Mouse (Mus musculus) hindbrain, embryonic 16.5 days (tissue): ENCODE data around the gene Gadd45a. TPM values are rescaled to one million over a fixed set of nuclear protein-coding genes. Genes with fewer than 3 reads are reported as not detected.
"Not testable (repeated sequence)": the region's sequence is repeated elsewhere in the genome, so short reads cannot be mapped to it uniquely, and the experiment has no call there.

Experiments used
- ATAC-seq: fragments of 200-750 bp; cut with Nextera tagmentation; 2 replicates; pipeline ENCODE4 v1.8.0; 2017; ENCODE audit warnings: moderate TSS enrichment, moderate library complexity
- H3K27ac ChIP-seq: fragments of 300-500 bp; sonication (generic); 2 replicates; pipeline ENCODE4 v1.5.1; 2014; ENCODE audit warnings: low read depth, mild to moderate bottlenecking, control low read depth, low read length, moderate library complexity
- H3K27me3 ChIP-seq: fragments of 300-500 bp; sonication (generic); replicated peaks from 2 replicates; pipeline ENCODE4 v1.6.1; 2014; ENCODE audit warnings: low read length; ENCODE audit not compliant: control insufficient read depth, insufficient read depth
- H3K36me3 ChIP-seq: fragments of 300-500 bp; sonication (generic); 2 replicates; pipeline ENCODE4 v1.6.1; 2014; ENCODE audit warnings: mild to moderate bottlenecking, low read length, moderate library complexity, mixed read lengths; ENCODE audit not compliant: control insufficient read depth, insufficient read depth
- H3K4me1 ChIP-seq: fragments of 300-500 bp; sonication (generic); 2 replicates; pipeline ENCODE4 v1.6.1; 2014; ENCODE audit warnings: low read depth, low read length; ENCODE audit not compliant: control insufficient read depth, insufficient read depth
- H3K4me2 ChIP-seq: fragments of 300-500 bp; sonication (generic); 2 replicates; pipeline ENCODE4 v1.6.1; 2014; ENCODE audit warnings: mild to moderate bottlenecking, low read length, control low read depth, moderate library complexity
- H3K4me3 ChIP-seq: fragments of 300-500 bp; sonication (generic); 2 replicates; pipeline ENCODE4 v1.5.1; 2014; ENCODE audit warnings: mild to moderate bottlenecking, low read length, control low read depth, moderate library complexity
- H3K9ac ChIP-seq: fragments of 300-500 bp; sonication (generic); 2 replicates; pipeline ENCODE4 v1.6.1; 2014; ENCODE audit warnings: low read depth, mild to moderate bottlenecking, control low read depth, low read length, moderate library complexity
- H3K9me3 ChIP-seq: fragments of 300-500 bp; sonication (generic); 2 replicates; pipeline ENCODE4 v1.6.1; 2014; ENCODE audit warnings: mild to moderate bottlenecking, low read length, moderate library complexity; ENCODE audit not compliant: control insufficient read depth
- WGBS: fragments of 180-500 bp; shearing (Covaris S2); extraction: QIAGEN DNeasy Blood & Tissue Kit; methylation state at CpG from one replicate; pipeline ENCODE4 v1.1.7; 2014; 5-methylcytosine and 5-hydroxymethylcytosine counted together
- polyA plus RNA-seq: library from polyadenylated mRNA; unstranded; fragments of >200 nt; fragmentation: Nextera tagmentation; extraction: Ambion mirVana; gene quantifications from 2 replicates; pipeline ENCODE4 v1.2.1, GENCODE M21; 2015

The Gadd45a gene
- polyA plus RNA-seq, 1 experiment from 2014 or later = 18.5 TPM

- 75% methylated on average over 9 of the region's 9 CpGs for WGBS
- ATAC-seq = no peak
- H3K27ac ChIP-seq = no peak overlapping the region
- no peaks in the 10 kb centered on the region for H3K27me3 ChIP-seq
- no peaks in the 10 kb centered on the region for H3K36me3 ChIP-seq
- H3K9ac ChIP-seq = no peak overlapping the region
- no peak overlapping the region for H3K4me3 ChIP-seq
- H3K9me3 ChIP-seq = no peaks in the 10 kb centered on the region
- no peaks in the 10 kb centered on the region for H3K4me1 ChIP-seq
- no peak overlapping the region for H3K4me2 ChIP-seq
Measured at GRCm38 (mm10) chr6:67027438-67028142, 9.7 kb downstream of the Gadd45a start.

DNA sequence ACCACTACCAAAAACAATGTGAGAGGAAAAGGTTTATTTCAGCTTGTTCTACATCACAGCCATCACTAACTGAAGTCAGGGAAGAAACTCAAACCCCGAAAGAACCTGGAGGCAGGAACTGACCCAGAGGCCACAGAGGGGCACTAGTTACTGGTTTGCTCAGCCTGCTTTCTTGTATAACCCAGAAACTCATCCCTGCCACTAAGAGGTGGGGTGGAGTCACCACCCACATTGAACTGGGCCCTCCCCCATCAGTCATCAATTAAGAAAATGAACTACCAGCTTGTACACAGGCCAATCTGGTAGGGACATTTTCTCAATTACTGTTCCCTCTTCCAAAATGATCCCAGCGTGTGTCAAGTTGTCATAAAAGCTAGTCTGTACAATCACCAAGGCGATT, 10.6 kb downstream of the Gadd45a start:
- WGBS = 71% methylated on average over 3 of the region's 3 CpGs
- H3K27me3 ChIP-seq = no peaks in the 10 kb centered on the region
- no peak overlapping the region for H3K4me2 ChIP-seq
- no peak for ATAC-seq
- no peaks in the 10 kb centered on the region for H3K36me3 ChIP-seq
- H3K9me3 ChIP-seq = no peaks in the 10 kb centered on the region
- no peak overlapping the region for H3K9ac ChIP-seq
- no peaks in the 10 kb centered on the region for H3K4me1 ChIP-seq
- H3K4me3 ChIP-seq = no peak overlapping the region
- H3K27ac ChIP-seq = no peak overlapping the region

DNA sequence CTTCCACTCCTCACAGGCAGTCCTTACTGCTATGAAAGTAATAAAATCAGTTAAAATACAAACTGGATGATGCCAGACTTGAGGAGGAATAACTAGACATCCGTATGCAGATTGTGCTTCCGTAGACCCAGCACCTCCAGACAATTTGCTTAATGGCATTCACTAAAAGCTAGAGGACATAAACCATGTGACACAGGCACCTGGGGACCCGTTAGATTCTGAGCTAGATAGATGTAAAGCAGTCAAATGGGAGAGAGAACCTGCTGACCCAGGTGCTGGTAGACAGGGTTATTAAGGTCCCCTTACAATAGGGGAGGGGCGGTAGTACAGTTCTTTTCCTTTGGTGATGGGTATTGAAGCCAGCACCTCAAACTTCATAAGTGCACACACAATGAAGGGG, 13.5 kb downstream of the Gadd45a start:
- H3K9ac ChIP-seq = no peak overlapping the region
- H3K36me3 ChIP-seq = no peaks in the 10 kb centered on the region
- H3K27me3 ChIP-seq = no peaks in the 10 kb centered on the region
- no peaks in the 10 kb centered on the region for H3K4me1 ChIP-seq
- no peak overlapping the region for H3K27ac ChIP-seq
- H3K4me2 ChIP-seq = no peak overlapping the region
- no peak overlapping the region for H3K4me3 ChIP-seq
- ATAC-seq = no peak
- WGBS = 74% methylated on average over 4 of the region's 4 CpGs
- H3K9me3 ChIP-seq = no peaks in the 10 kb centered on the region

- Histone ChIP-seq H3K4me1 (no peaks in the 10 kb centered on the region), H3K27me3 (no peaks in the 10 kb centered on the region), H3K9ac (no peak overlapping the region), H3K9me3 (no peaks in the 10 kb centered on the region), H3K36me3 (no peaks in the 10 kb centered on the region), H3K4me3 (no peak overlapping the region), H3K27ac (no peak overlapping the region), H3K4me2 (no peak overlapping the region)
- no peak for ATAC-seq
- WGBS = 85% methylated on average over 5 of the region's 5 CpGs
Measured at GRCm38 (mm10) chr6:67021308-67021707, 15.9 kb downstream of the Gadd45a start.

DNA sequence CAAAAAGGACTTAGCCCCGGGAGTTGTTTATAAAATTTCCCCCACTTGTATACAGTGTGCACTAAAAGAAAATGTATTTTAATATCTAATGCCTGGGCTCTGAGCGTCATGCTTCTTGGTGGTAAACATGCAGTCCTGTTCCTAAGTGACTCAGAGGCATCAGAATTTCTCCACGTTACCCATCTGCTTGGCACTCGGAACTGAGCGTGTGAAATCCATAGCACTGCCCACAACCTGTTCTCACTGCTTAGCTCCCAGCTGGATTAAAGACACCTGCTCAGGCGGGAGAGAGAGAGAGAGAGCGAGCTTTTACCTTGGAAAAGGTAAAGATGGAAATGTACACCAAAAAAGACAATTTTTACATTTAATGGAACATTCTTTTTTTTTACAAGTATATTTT, 18.3 kb downstream of the Gadd45a start:
- ATAC-seq, H3K27me3 ChIP-seq, H3K4me1 ChIP-seq, H3K27ac ChIP-seq, H3K9ac ChIP-seq, H3K4me2 ChIP-seq, H3K4me3 ChIP-seq, H3K9me3 ChIP-seq, H3K36me3 ChIP-seq: not testable (repeated sequence)
- 74% methylated on average over 7 of the region's 7 CpGs for WGBS

DNA sequence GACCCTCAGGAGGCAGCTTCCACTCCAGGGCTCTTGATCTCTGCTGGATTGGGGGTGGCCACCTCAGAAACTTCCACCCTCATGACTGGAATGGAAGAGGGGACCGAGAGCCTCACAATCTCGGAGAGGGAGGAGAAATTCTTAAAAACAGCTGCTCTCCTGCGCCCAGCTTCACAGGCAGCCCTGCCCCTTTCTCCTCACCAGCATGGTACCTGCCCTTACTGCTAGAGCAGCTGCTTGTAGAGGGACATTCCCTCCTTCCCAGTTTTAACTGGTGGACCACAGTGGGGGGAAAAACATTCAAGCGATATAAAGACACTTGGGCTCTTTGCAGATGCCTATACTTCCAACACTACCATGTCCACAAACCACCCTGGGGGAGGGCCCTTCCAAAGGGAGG, 18.9 kb downstream of the Gadd45a start:
- Histone ChIP-seq H3K27ac (no peak overlapping the region), H3K27me3 (no peaks in the 10 kb centered on the region), H3K9me3 (no peaks in the 10 kb centered on the region), H3K4me2 (no peak overlapping the region), H3K36me3 (no peaks in the 10 kb centered on the region), H3K4me1 (no peaks in the 10 kb centered on the region), H3K4me3 (no peak overlapping the region), H3K9ac (no peak overlapping the region)
- WGBS = 68% methylated on average over 4 of the region's 4 CpGs
- no peak for ATAC-seq

GRCm38 (mm10) chr6:67016520-67017111, 20.6 kb downstream of the Gadd45a start:
- Histone ChIP-seq H3K4me2 (no peak overlapping the region), H3K27me3 (no peaks in the 10 kb centered on the region), H3K4me1 (no peaks in the 10 kb centered on the region), H3K4me3 (no peak overlapping the region), H3K9ac (no peak overlapping the region), H3K9me3 (no peaks in the 10 kb centered on the region), H3K27ac (no peak overlapping the region), H3K36me3 (no peaks in the 10 kb centered on the region)
- no peak for ATAC-seq
- 65% methylated on average over 7 of the region's 7 CpGs for WGBS

DNA sequence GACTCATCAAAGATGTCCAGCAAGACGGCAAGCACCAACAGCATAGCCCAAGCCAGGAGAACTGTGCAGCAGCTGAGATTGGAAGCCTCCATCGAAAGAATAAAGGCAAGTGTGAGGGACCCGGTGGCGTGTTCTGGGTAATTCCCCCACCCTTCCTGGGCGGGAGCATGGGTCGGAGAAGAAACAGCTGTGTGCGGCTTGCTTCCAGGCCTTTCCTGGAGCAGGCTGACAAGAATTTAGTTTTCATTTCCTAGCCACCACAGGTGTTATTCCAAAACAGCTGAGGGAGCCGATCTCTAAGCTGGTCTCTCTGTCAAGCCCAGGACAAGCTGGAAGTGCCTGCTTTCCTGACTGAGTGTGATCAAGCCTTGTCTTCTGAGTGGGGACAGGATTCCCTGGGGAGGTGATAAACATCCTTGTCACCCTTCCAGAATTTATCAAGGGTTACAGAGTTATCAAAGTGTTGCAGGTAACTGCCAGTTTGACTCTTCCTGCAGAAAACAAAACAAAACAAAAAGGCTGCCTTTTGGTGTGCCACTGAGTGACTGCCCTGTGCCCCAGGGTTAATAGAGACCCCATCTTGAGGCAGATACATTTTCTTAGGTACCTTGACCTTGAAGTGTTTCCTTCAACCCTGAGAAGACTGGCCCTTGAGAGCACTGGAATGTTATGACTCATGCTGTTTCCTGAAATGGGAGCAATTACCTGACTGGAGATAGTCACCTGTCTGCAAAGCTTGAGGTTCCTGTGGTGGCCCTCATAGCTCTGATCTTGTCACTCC, 21.3 kb downstream of the Gadd45a start:
- Histone ChIP-seq H3K27ac (no peak overlapping the region), H3K36me3 (no peaks in the 10 kb centered on the region), H3K9ac (no peak overlapping the region), H3K27me3 (no peaks in the 10 kb centered on the region), H3K4me2 (no peak overlapping the region), H3K4me1 (no peaks in the 10 kb centered on the region), H3K4me3 (no peak overlapping the region), H3K9me3 (no peaks in the 10 kb centered on the region)
- ATAC-seq = no peak
- 76% methylated on average over 8 of the region's 8 CpGs for WGBS

DNA sequence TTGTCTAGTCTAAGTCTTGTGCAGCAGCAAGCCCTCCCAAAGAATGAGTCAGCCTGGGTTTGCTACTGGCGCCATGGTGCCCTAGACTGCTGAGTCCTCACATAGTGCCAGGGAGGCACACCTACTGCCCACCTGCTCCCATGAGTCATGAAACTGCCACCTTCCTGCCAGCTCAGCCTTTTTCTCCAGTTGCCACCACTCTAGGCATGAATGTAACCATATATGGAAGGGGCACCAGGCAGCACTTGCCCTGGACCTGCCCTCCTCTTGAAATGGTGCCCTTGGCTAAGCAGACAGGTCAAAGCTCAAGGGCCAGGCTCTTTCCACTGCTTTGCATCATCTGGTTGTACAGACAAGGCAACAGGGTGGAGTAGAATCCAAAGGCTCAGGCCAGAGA, 22.6 kb downstream of the Gadd45a start:
- no peak overlapping the region for H3K27ac ChIP-seq
- H3K27me3 ChIP-seq = no peaks in the 10 kb centered on the region
- no peak overlapping the region for H3K4me3 ChIP-seq
- H3K9ac ChIP-seq = no peak overlapping the region
- H3K4me2 ChIP-seq = no peak overlapping the region
- no peaks in the 10 kb centered on the region for H3K9me3 ChIP-seq
- no peaks in the 10 kb centered on the region for H3K4me1 ChIP-seq
- WGBS = 89% methylated on average over 1 of the region's 1 CpGs
- no peak for ATAC-seq
- H3K36me3 ChIP-seq = no peaks in the 10 kb centered on the region
